Mouse (Mus musculus) ES-Bruce4 (cell line): ENCODE data around the gene Cflar. TPM values are rescaled to one million over a fixed set of nuclear protein-coding genes. Genes with fewer than 3 reads are reported as not detected.

Source experiments
- H3K27ac ChIP-seq: 2 replicates; pipeline ENCODE4 v1.5.1; 2012; ENCODE audit warnings: low read length, inconsistent platforms; ENCODE audit not compliant: insufficient read depth
- H3K27me3 ChIP-seq: 2 replicates; pipeline ENCODE4 v1.6.1; 2012; ENCODE audit warnings: mild to moderate bottlenecking, low read length, inconsistent platforms; ENCODE audit not compliant: control insufficient read depth, poor library complexity, insufficient read depth, severe bottlenecking
- H3K36me3 ChIP-seq: 2 replicates; pipeline ENCODE4 v1.6.1; 2012; ENCODE audit warnings: inconsistent platforms, mild to moderate bottlenecking, low read length, moderate library complexity; ENCODE audit not compliant: control insufficient read depth, poor library complexity, insufficient read depth, severe bottlenecking
- H3K4me1 ChIP-seq: one replicate; pipeline ENCODE4 v1.8.1; 2011; ENCODE audit warnings: low read length; ENCODE audit not compliant: control insufficient read depth, insufficient read depth
- H3K4me3 ChIP-seq: 2 replicates; pipeline ENCODE4 v1.5.1; 2011; ENCODE audit warnings: low read depth, mild to moderate bottlenecking, low read length
- H3K9ac ChIP-seq: 2 replicates; pipeline ENCODE4 v1.6.1; 2012; ENCODE audit warnings: low read depth, mild to moderate bottlenecking, inconsistent platforms; ENCODE audit not compliant: poor library complexity, severe bottlenecking
- H3K9me3 ChIP-seq: replicated peaks from 2 replicates; pipeline ENCODE4 v1.6.1; 2012; ENCODE audit warnings: mild to moderate bottlenecking, low read length, inconsistent platforms; ENCODE audit not compliant: control insufficient read depth, poor library complexity, insufficient read depth, severe bottlenecking
- CTCF ChIP-seq: IDR thresholded peaks from one replicate; pipeline ENCODE4 v1.8.1; 2011; ENCODE audit warnings: low read depth, low read length
- EP300 ChIP-seq: IDR thresholded peaks from 2 replicates; pipeline ENCODE4 v1.6.1; 2011; ENCODE audit warnings: low read depth, low read length; ENCODE audit not compliant: insufficient read depth
- POLR2A ChIP-seq: IDR thresholded peaks from one replicate; pipeline ENCODE4 v1.8.1; 2011; ENCODE audit warnings: low read length; ENCODE audit not compliant: insufficient read depth
- polyA plus RNA-seq: library from polyadenylated mRNA; stranded (reverse); fragments of >200 nt; gene quantifications from 2 replicates; pipeline ENCODE4 v1.2.4, GENCODE M21; 2011; ENCODE audit warnings: low read depth; ENCODE audit not compliant: missing spikeins, insufficient read depth, insufficient read length

Gene Cflar
- polyA plus RNA-seq, 1 experiment, result 14.1 TPM

DNA sequence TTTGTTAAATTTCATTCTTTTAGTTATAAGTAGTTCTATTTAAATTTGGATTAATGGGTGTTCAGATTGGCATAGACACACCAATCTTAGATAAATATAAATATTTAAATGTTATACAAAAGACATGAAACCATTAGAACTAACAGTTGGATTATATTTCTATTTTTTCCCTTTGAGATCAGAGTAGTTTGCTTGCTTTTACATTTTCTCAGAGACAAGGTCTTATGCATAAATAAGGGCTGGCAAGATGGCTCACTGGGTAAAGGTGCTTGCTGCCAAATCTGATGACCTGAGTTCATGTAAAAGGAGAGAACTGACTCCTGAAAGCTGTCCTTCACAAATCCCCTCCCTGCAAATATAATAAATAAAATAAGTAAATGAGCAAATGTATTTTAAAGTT is 13.8 kb downstream of the Cflar start:
- no peaks in the 10 kb centered on the region for H3K4me1 ChIP-seq
- H3K27me3 ChIP-seq, result no peaks in the 10 kb centered on the region
- H3K27ac ChIP-seq, result no peak overlapping the region
- no peaks in the 10 kb centered on the region for H3K36me3 ChIP-seq
- TF ChIP-seq CTCF (no peak), POLR2A (no peak), EP300 (no peak)
- H3K9ac ChIP-seq, result no peak overlapping the region
- H3K4me3 ChIP-seq, result no peak overlapping the region
- no peaks in the 10 kb centered on the region for H3K9me3 ChIP-seq

DNA sequence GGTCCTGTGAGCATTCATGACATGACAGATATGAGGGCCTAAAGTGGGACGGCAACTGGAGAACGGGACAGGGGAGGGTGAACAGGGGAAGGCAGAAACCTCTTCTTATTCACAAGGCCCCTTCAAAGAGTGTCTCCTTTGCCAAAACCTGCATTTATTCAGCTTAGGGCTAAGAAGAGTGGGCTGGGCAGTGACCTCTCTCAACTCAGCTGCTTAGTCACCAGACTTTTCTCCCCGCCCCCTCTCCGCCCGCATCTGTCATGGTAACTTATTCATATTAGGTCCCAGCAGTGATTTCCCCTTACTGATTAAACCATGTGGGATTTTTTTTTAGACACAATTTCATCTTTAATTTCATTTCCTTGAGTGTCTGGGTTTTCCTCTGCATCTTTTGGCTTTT is 14.5 kb downstream of the Cflar start:
- Histone ChIP-seq H3K4me1 (no peaks in the 10 kb centered on the region), H3K27me3 (no peaks in the 10 kb centered on the region), H3K9ac (no peak overlapping the region), H3K36me3 (no peaks in the 10 kb centered on the region), H3K9me3 (no peaks in the 10 kb centered on the region), H3K27ac (no peak overlapping the region), H3K4me3 (no peak overlapping the region)
- TF ChIP-seq EP300 (no peak), POLR2A (no peak), CTCF (no peak)

DNA sequence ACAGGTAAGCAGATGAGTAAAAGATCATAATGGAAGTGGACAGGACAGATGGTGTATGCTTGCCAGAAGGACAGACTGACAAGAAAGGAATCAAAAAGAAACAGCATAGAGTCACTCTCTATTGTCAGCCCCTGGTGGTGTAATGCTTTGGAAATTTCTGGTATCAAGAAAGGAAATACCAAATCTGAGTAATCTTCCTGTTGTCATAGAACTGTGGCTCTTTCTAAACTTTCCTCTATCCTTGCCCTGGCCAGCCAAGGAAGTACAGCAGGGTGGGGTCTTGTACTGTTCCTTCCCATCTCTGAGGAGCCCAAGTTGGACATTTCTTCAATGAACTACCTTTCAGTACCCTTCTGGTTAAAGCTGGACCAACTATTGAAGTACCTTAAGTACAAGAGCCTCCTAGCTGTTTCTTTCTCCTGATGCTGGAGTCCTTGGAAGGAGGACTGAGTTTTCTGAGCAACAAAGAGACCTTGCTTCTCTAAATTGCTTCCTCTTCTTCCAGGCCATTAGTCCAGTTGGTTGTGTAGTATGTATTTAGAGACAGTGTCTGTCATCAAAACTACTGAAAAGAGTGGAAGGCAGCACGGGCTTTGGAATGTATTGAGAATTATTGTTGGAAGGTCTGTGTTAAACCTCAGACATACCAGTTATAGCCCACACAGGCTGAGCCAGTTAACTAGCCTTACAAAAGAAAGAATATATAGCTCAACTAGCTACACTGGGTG is 15.9 kb downstream of the Cflar start:
- Histone ChIP-seq H3K36me3 (no peaks in the 10 kb centered on the region), H3K9me3 (no peaks in the 10 kb centered on the region), H3K9ac (no peak overlapping the region), H3K4me3 (no peak overlapping the region), H3K4me1 (no peaks in the 10 kb centered on the region), H3K27me3 (no peaks in the 10 kb centered on the region), H3K27ac (no peak overlapping the region)
- TF ChIP-seq CTCF (no peak), EP300 (no peak), POLR2A (no peak)

DNA sequence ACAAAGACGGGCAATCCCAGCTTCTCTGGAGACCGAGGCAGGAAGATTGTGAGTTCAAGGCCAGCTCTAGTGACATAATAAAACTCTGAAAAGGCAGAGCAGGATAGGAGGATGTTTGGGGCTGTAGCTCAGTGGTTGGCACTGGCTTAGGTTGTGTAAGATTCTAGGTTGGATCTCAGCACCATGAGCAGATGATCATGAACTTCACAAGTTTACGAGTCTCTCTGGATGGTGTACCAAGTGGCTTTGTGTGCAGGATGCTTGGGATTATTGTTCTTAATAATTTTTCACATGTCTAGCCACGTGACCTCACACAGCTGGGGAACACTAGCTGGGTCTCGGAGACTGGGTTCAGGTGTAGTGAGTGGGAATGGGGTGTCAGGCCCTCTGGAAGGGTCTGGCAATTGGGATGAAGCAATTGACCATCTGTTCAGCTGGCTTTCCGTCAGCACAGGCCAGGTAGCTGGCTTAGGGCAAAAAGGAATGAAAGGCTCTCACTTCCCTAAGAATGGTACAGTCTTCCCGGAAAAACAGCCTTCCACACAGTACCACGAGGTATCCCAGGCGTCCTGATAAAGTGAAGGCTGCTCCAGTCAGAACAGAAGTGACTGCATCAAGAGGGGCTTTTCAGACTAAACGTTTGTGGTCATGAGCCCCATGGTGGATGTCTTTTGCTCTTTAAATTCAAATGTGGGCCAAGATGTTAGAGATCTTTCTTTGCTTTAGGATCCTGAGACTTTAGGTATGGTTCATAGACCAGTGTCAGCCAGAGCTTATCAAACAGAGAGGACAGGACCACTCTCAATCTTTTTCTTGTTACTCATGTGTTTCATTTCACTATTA is 16.7 kb downstream of the Cflar start:
- Histone ChIP-seq H3K36me3 (no peaks in the 10 kb centered on the region), H3K27ac (no peak overlapping the region), H3K9me3 (no peaks in the 10 kb centered on the region), H3K9ac (no peak overlapping the region), H3K27me3 (no peaks in the 10 kb centered on the region), H3K4me1 (no peaks in the 10 kb centered on the region), H3K4me3 (no peak overlapping the region)
- TF ChIP-seq POLR2A (no peak), EP300 (no peak), CTCF (no peak)

DNA sequence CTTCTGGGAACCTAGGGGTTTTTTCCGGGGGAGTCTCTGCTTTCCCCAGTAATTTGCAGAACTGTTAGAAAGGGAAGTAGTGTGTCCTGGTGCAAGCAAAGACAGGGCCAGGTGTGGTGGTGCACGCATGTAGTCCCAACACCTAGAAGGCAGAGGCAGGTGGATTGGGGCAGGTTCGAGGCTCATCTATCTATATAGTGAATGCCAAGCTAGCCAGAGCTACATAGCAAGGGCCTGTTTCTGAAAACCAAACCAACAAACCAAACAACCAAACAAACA is 17.2 kb downstream of the Cflar start:
- no peak for TF ChIP-seq CTCF
- no peak for TF ChIP-seq EP300
- TF ChIP-seq POLR2A, result no peak
- Histone ChIP-seq H3K9me3 (no peaks in the 10 kb centered on the region), H3K4me3 (no peak overlapping the region), H3K27ac (no peak overlapping the region), H3K27me3 (no peaks in the 10 kb centered on the region), H3K4me1 (no peaks in the 10 kb centered on the region), H3K36me3 (no peaks in the 10 kb centered on the region), H3K9ac (no peak overlapping the region)

DNA sequence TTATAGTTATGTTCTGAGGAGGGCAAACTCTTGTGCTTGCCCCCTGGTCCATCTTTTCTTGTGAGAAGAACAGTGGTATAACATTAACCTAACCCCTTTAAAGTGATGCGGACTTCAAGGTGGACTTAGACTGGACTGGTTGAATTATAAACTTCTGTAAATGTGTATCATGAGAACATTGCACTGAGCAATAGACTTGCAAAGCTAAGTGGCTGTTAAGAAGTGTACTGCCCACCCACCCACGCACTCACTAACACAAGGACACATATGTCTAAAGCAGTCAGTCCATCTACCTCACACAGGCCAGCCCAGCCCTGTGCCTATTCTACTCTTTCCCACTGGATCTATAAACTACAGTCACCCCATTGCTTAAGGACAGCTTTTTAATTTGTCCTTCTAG is 22.3 kb downstream of the Cflar start:
- Histone ChIP-seq H3K36me3 (no peaks in the 10 kb centered on the region), H3K9me3 (no peaks in the 10 kb centered on the region), H3K9ac (no peak overlapping the region), H3K4me1 (no peaks in the 10 kb centered on the region), H3K27me3 (no peaks in the 10 kb centered on the region), H3K4me3 (no peak overlapping the region), H3K27ac (no peak overlapping the region)
- TF ChIP-seq CTCF (no peak), EP300 (no peak), POLR2A (no peak)
